ENCODE assay signal across 15 mouse cellular contexts in the genomic region with DNA sequence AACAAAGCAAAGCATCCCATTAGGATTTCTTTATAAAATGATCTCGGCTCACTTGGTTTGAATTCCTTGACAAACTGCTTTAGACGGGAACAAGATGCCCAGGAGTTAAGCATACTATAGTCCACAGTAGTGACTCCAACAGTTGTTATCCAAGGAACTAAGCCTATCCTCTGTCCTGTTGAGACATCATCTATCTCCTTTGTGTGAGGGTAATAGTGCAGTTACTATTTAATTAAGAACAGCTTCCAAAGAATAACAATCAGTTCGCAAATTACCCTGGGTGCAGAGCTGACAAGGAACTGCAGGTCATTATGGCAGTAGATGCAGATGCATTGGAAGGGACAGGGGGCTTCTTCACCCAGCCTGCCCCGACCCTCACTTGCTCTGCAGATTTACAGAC.
"Had no signal": no experiment of that assay in that cellular context is flagged by ENCODE, and none has a peak within 500 bp of the region (broad histone marks: within the 10 kb centered on the region; RNA-seq: fewer than 3 reads in every experiment).

No protein-coding gene starts in this region.

- H3K36me3 ChIP-seq: midbrain, embryonic 10.5 days; midbrain, embryonic 13.5 days; midbrain, embryonic 15.5 days had no signal

- ATAC-seq: midbrain, embryonic 13.5 days; midbrain, embryonic 15.5 days had no signal

- H3K27ac ChIP-seq: liver, embryonic 14.5 days; midbrain, embryonic 10.5 days; midbrain, embryonic 13.5 days; midbrain, embryonic 15.5 days had no signal

- H3K9ac ChIP-seq: liver, embryonic 14.5 days; lung, embryonic 14.5 days; midbrain, embryonic 13.5 days; midbrain, embryonic 15.5 days had no signal

- DNase-seq: lung, adult 18-20 months; lung, postnatal 10 days; lung, postnatal 4 days; right cerebral cortex, adult 18-20 months; right cerebral cortex, postnatal 25 days; right cerebral cortex, postnatal 4 days; spleen, adult 18-20 months; thymus, adult 18-20 months; thymus, postnatal 14 days; thymus, postnatal 36 days had no signal

- H3K9me3 ChIP-seq: midbrain, embryonic 10.5 days; midbrain, embryonic 13.5 days; midbrain, embryonic 15.5 days had no signal

- H3K27me3 ChIP-seq: midbrain, embryonic 15.5 days had no signal

- H3K4me2 ChIP-seq: lung, embryonic 14.5 days; midbrain, embryonic 13.5 days; midbrain, embryonic 15.5 days had no signal

- H3K4me3 ChIP-seq: midbrain, embryonic 10.5 days; midbrain, embryonic 13.5 days; midbrain, embryonic 15.5 days had no signal
